Mouse (Mus musculus) forebrain, embryonic 16.5 days (tissue): ENCODE results near the gene Setd7. TPM values are rescaled to one million over a fixed set of nuclear protein-coding genes. Genes with fewer than 3 reads are reported as not detected.

ENCODE experiments used
- ATAC-seq: fragments of 200-750 bp; cut with Nextera tagmentation; 2 replicates; pipeline ENCODE4 v1.8.0; 2017; ENCODE audit warnings: mild to moderate bottlenecking, moderate library complexity
- H3K27ac ChIP-seq: fragments of 300-500 bp; sonication (generic); 2 replicates; pipeline ENCODE4 v1.5.1; 2014; ENCODE audit warnings: low read length, control low read depth
- H3K27me3 ChIP-seq: fragments of 300-500 bp; sonication (generic); replicated peaks from 2 replicates; pipeline ENCODE4 v1.6.1; 2014; ENCODE audit warnings: low read length; ENCODE audit not compliant: control insufficient read depth, insufficient read depth
- H3K36me3 ChIP-seq: fragments of 300-500 bp; sonication (generic); 2 replicates; pipeline ENCODE4 v1.6.1; 2014; ENCODE audit not compliant: control insufficient read depth, insufficient read depth
- H3K4me1 ChIP-seq: fragments of 300-500 bp; sonication (generic); replicated peaks from 2 replicates; pipeline ENCODE4 v1.6.1; 2014; ENCODE audit warnings: low read length; ENCODE audit not compliant: control insufficient read depth, insufficient read depth
- H3K4me2 ChIP-seq: fragments of 300-500 bp; sonication (generic); 2 replicates; pipeline ENCODE4 v1.6.1; 2014; ENCODE audit warnings: mild to moderate bottlenecking, low read length, control low read depth
- H3K4me3 ChIP-seq: fragments of 300-500 bp; sonication (generic); replicated peaks from 2 replicates; pipeline ENCODE4 v1.5.1; 2014; ENCODE audit warnings: mild to moderate bottlenecking, low read length, control low read depth
- H3K9ac ChIP-seq: fragments of 300-500 bp; sonication (generic); replicated peaks from 2 replicates; pipeline ENCODE4 v1.6.1; 2014; ENCODE audit warnings: low read depth, low read length, control low read depth
- H3K9me3 ChIP-seq: fragments of 300-500 bp; sonication (generic); 2 replicates; pipeline ENCODE4 v1.6.1; 2016; ENCODE audit warnings: low read length; ENCODE audit not compliant: control insufficient read depth
- WGBS: fragments of 180-500 bp; shearing (Covaris S2); extraction: QIAGEN DNeasy Blood & Tissue Kit; methylation state at CpG from one replicate; pipeline ENCODE4 v1.1.7; 2014; 5-methylcytosine and 5-hydroxymethylcytosine counted together
- polyA plus RNA-seq: library from polyadenylated mRNA; unstranded; fragments of >200 nt; fragmentation: Nextera tagmentation; extraction: Ambion mirVana; gene quantifications from 2 replicates; pipeline ENCODE4 v1.2.1, GENCODE M21; 2015

Gene Setd7
- polyA plus RNA-seq, 1 experiment from 2014 or later = 4.5 TPM

- ATAC-seq = no peak
- H3K4me2 ChIP-seq = no peak overlapping the region
These were observed 55.2 kb downstream of the Setd7 start for GRCm38 (mm10) chr3:51505465-51505864.

GRCm38 (mm10) chr3:51504385-51504952 is 56.2 kb downstream of the Setd7 start:
- ATAC-seq = no peak
- Histone ChIP-seq H3K9me3 (no peaks in the 10 kb centered on the region), H3K27ac (no peak overlapping the region), H3K4me1 (peaks cover 5% of the 10 kb centered on the region; the same call in 1 of the 2 replicates), H3K36me3 (no peaks in the 10 kb centered on the region), H3K4me3 (no peak overlapping the region), H3K27me3 (no peaks in the 10 kb centered on the region), H3K4me2 (no peak overlapping the region), H3K9ac (no peak overlapping the region)
- 25% methylated on average over 11 of the region's 11 CpGs for WGBS

More at GRCm38 (mm10) chr3:51505465-51505864, 55.2 kb downstream of the Setd7 start:
- Histone ChIP-seq H3K36me3 (no peaks in the 10 kb centered on the region), H3K9me3 (no peaks in the 10 kb centered on the region), H3K9ac (no peak overlapping the region), H3K27me3 (no peaks in the 10 kb centered on the region), H3K4me1 (peaks cover 5% of the 10 kb centered on the region; the same call in 1 of the 2 replicates), H3K27ac (no peak overlapping the region), H3K4me3 (no peak overlapping the region)
- WGBS = 75% methylated on average over 19 of the region's 19 CpGs

GRCm38 (mm10) chr3:51499876-51500275 is 60.8 kb downstream of the Setd7 start:
- Histone ChIP-seq H3K9ac (no peak overlapping the region), H3K9me3 (no peaks in the 10 kb centered on the region), H3K36me3 (no peaks in the 10 kb centered on the region), H3K4me2 (no peak overlapping the region), H3K4me3 (no peak overlapping the region), H3K27ac (no peak overlapping the region), H3K4me1 (peaks cover 5% of the 10 kb centered on the region; the same call in 1 of the 2 replicates), H3K27me3 (no peaks in the 10 kb centered on the region)
- WGBS = 94% methylated on average over 4 of the region's 4 CpGs
- no peak for ATAC-seq

- Histone ChIP-seq H3K9ac (no peak overlapping the region), H3K36me3 (peaks cover 4% of the 10 kb centered on the region), H3K4me3 (no peak overlapping the region), H3K4me1 (no peaks in the 10 kb centered on the region), H3K9me3 (no peaks in the 10 kb centered on the region), H3K4me2 (no peak overlapping the region), H3K27me3 (no peaks in the 10 kb centered on the region), H3K27ac (no peak overlapping the region)
- no peak for ATAC-seq
- 79% methylated on average over 5 of the region's 5 CpGs for WGBS
These were observed 62.0 kb downstream of the Setd7 start for GRCm38 (mm10) chr3:51498659-51499058.

- Histone ChIP-seq H3K27ac (no peak overlapping the region), H3K9ac (no peak overlapping the region), H3K9me3 (no peaks in the 10 kb centered on the region), H3K4me2 (no peak overlapping the region), H3K36me3 (peaks cover 4% of the 10 kb centered on the region), H3K4me3 (no peak overlapping the region), H3K27me3 (no peaks in the 10 kb centered on the region), H3K4me1 (no peaks in the 10 kb centered on the region)
- ATAC-seq = no peak
- 95% methylated on average over 1 of the region's 1 CpGs for WGBS
These were observed 62.7 kb downstream of the Setd7 start for GRCm38 (mm10) chr3:51497978-51498377.

GRCm38 (mm10) chr3:51495646-51496045 is 65.0 kb downstream of the Setd7 start:
- no peak overlapping the region for H3K27ac ChIP-seq
- no peak overlapping the region for H3K9ac ChIP-seq
- H3K4me2 ChIP-seq = no peak overlapping the region
- WGBS = 92% methylated on average over 9 of the region's 9 CpGs
- no peaks in the 10 kb centered on the region for H3K9me3 ChIP-seq
- no peak overlapping the region for H3K4me3 ChIP-seq
- H3K27me3 ChIP-seq = no peaks in the 10 kb centered on the region
- H3K4me1 ChIP-seq = no peaks in the 10 kb centered on the region
- peaks cover 4% of the 10 kb centered on the region for H3K36me3 ChIP-seq
- no peak for ATAC-seq

GRCm38 (mm10) chr3:51494466-51494865 is 66.2 kb downstream of the Setd7 start:
- H3K4me2 ChIP-seq = no peak overlapping the region
- no peaks in the 10 kb centered on the region for H3K9me3 ChIP-seq
- no peak overlapping the region for H3K4me3 ChIP-seq
- no peak overlapping the region for H3K9ac ChIP-seq
- no peak overlapping the region for H3K27ac ChIP-seq
- H3K27me3 ChIP-seq = no peaks in the 10 kb centered on the region
- H3K4me1 ChIP-seq = peaks cover 5% of the 10 kb centered on the region; the same call in 1 of the 2 replicates
- 78% methylated on average over 2 of the region's 2 CpGs for WGBS
- no peak for ATAC-seq
- H3K36me3 ChIP-seq = peaks cover 4% of the 10 kb centered on the region

- no peak for ATAC-seq
- peaks cover 5% of the 10 kb centered on the region; the same call in 1 of the 2 replicates for H3K4me1 ChIP-seq
- H3K36me3 ChIP-seq = peaks cover 4% of the 10 kb centered on the region
- H3K27me3 ChIP-seq = no peaks in the 10 kb centered on the region
- H3K9ac ChIP-seq = no peak overlapping the region
- no peak overlapping the region for H3K27ac ChIP-seq
- H3K9me3 ChIP-seq = no peaks in the 10 kb centered on the region
- H3K4me3 ChIP-seq = no peak overlapping the region
- WGBS = 89% methylated on average over 13 of the region's 13 CpGs
- no peak overlapping the region for H3K4me2 ChIP-seq
These were observed 67.3 kb downstream of the Setd7 start for GRCm38 (mm10) chr3:51493272-51493838.

GRCm38 (mm10) chr3:51490088-51490753 is 70.5 kb downstream of the Setd7 start:
- WGBS = 49% methylated on average over 7 of the region's 7 CpGs
- Histone ChIP-seq H3K4me3 (no peak overlapping the region), H3K27ac (0 out of 2 replicates have a peak overlapping the region, but pooled peaks have one; percentile 28), H3K9me3 (no peaks in the 10 kb centered on the region), H3K36me3 (peaks cover 4% of the 10 kb centered on the region), H3K9ac (no peak overlapping the region), H3K4me1 (peaks cover 18% of the 10 kb centered on the region), H3K4me2 (no peak overlapping the region), H3K27me3 (no peaks in the 10 kb centered on the region)
- ATAC-seq = 0 out of 2 replicates have a peak, but pooled peaks have one; percentile 39
